Mouse (Mus musculus) stomach, postnatal 0 days (tissue): ENCODE measurements at regions not wholly inside any gene's neighbourhood (a gene's known extent, or its start where the extent isn't known, plus 50 kb on each side); places are given as distances from the start of the nearest gene placed in this dataset.

Source experiments
- CTCF ChIP-seq: IDR thresholded peaks from 2 replicates; pipeline ENCODE4 v1.5.1; 2016; ENCODE audit warnings: antibody characterized with exemption, low read depth, mild to moderate bottlenecking, moderate library complexity
- EP300 ChIP-seq: optimal IDR thresholded peaks from 2 replicates; pipeline ENCODE3; 2016; ENCODE audit warnings: antibody characterized with exemption

DNA sequence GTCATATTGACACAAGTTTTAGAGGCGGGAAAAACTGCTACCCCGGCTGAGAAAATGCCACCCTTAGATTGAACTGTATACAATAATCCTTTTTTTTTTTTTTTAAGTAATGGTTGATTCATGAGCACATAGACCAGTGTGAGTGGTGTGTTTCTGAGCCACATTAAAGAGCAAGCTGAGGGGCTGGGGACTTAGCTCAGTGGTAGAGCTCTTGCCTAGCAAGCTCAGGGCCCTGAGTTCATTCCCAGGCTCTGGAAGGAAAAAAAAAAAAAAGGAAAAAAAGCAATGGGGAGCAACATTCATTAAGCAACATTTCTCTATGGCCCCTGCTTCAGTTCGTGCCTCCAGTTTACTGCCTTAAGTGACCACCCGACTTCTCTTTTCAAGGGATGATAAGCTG is 203.1 kb upstream of the Zfp804a start:
- TF ChIP-seq CTCF (no peak), EP300 (no peak)
